Mouse (Mus musculus) cortical plate, adult 2 months (tissue): ENCODE data around the gene Itga9.

Experiments
- CTCF ChIP-seq: fragments of 200-500 bp; IDR thresholded peaks from 2 replicates; pipeline ENCODE4 v1.5.1; 2011; ENCODE audit warnings: mild to moderate bottlenecking, control low read depth, low read length; ENCODE audit not compliant: insufficient read depth; ENCODE audit errors: extremely low read depth
- POLR2A ChIP-seq: fragments of 200-500 bp; IDR thresholded peaks from 2 replicates; pipeline ENCODE4 v1.6.1; 2011; ENCODE audit warnings: mild to moderate bottlenecking, low read length, control low read depth; ENCODE audit not compliant: insufficient read depth; ENCODE audit errors: extremely low read depth

GRCm38 (mm10) chr9:118832533-118832932 is 226.0 kb downstream of the Itga9 start:
- TF ChIP-seq POLR2A (no peak), CTCF (no peak)
